Mouse (Mus musculus) neural tube, embryonic 13.5 days (tissue): Measurements from ENCODE around the gene Dbndd1. TPM values are rescaled to one million over a fixed set of nuclear protein-coding genes. Genes with fewer than 3 reads are reported as not detected.
"Not testable (repeated sequence)": the region's sequence is repeated elsewhere in the genome, so short reads cannot be mapped to it uniquely, and the experiment has no call there.

ENCODE experiments used
- ATAC-seq: fragments of 200-750 bp; cut with Nextera tagmentation; 2 replicates; pipeline ENCODE4 v1.8.0; 2017; ENCODE audit warnings: low read depth, mild to moderate bottlenecking, moderate TSS enrichment, moderate library complexity
- H3K27ac ChIP-seq: fragments of 300-500 bp; sonication (generic); replicated peaks from 2 replicates; pipeline ENCODE4 v1.5.1; 2015; ENCODE audit warnings: moderate library complexity, mild to moderate bottlenecking, inconsistent platforms
- H3K27me3 ChIP-seq: fragments of 300-500 bp; sonication (generic); 2 replicates; pipeline ENCODE4 v1.6.1; 2015; ENCODE audit warnings: mild to moderate bottlenecking, inconsistent platforms
- H3K36me3 ChIP-seq: fragments of 300-500 bp; sonication (generic); 2 replicates; pipeline ENCODE4 v1.6.1; 2015; ENCODE audit warnings: mild to moderate bottlenecking, inconsistent platforms
- H3K4me1 ChIP-seq: fragments of 300-500 bp; sonication (generic); replicated peaks from 2 replicates; pipeline ENCODE4 v1.6.1; 2015; ENCODE audit warnings: inconsistent platforms
- H3K4me2 ChIP-seq: fragments of 300-500 bp; sonication (generic); 2 replicates; pipeline ENCODE4 v1.6.1; 2015; ENCODE audit warnings: inconsistent platforms, mild to moderate bottlenecking, moderate library complexity
- H3K4me3 ChIP-seq: fragments of 300-500 bp; sonication (generic); 2 replicates; pipeline ENCODE4 v1.5.1; 2015; ENCODE audit warnings: mild to moderate bottlenecking, inconsistent platforms
- H3K9ac ChIP-seq: fragments of 300-500 bp; sonication (generic); 2 replicates; pipeline ENCODE4 v1.6.1; 2015; ENCODE audit warnings: moderate library complexity, mild to moderate bottlenecking, inconsistent platforms
- H3K9me3 ChIP-seq: fragments of 300-500 bp; sonication (generic); 2 replicates; pipeline ENCODE4 v1.6.1; 2016; ENCODE audit warnings: inconsistent platforms
- WGBS: fragments of 180-500 bp; shearing (Covaris S2); methylation state at CpG from one replicate; pipeline ENCODE4 v1.1.7; 2015; 5-methylcytosine and 5-hydroxymethylcytosine counted together
- polyA plus RNA-seq: library from polyadenylated mRNA; unstranded; fragments of >200 nt; fragmentation: Nextera tagmentation; extraction: Ambion mirVana; gene quantifications from 2 replicates; pipeline ENCODE4 v1.2.1, GENCODE M21; 2015

The Dbndd1 gene
- polyA plus RNA-seq, 1 experiment from 2014 or later = 84.2 TPM

- no peak for ATAC-seq
- Histone ChIP-seq H3K36me3 (peaks cover 95% of the 10 kb centered on the region), H3K9me3 (no peaks in the 10 kb centered on the region), H3K27me3 (no peaks in the 10 kb centered on the region), H3K27ac (no peak overlapping the region), H3K4me1 (no peaks in the 10 kb centered on the region), H3K9ac (no peak overlapping the region), H3K4me3 (no peak overlapping the region), H3K4me2 (no peak overlapping the region)
- WGBS = 92% methylated on average over 15 of the region's 15 CpGs
Observed at GRCm38 (mm10) chr8:123491280-123492075, 23.8 kb downstream of the Dbndd1 start.

- Histone ChIP-seq H3K27me3 (no peaks in the 10 kb centered on the region), H3K4me2 (no peak overlapping the region), H3K36me3 (peaks cover 72% of the 10 kb centered on the region), H3K9ac (no peak overlapping the region), H3K27ac (no peak overlapping the region), H3K9me3 (no peaks in the 10 kb centered on the region), H3K4me1 (peaks cover 12% of the 10 kb centered on the region), H3K4me3 (no peak overlapping the region)
- WGBS = 88% methylated on average over 7 of the region's 7 CpGs
- no peak for ATAC-seq
Observed at GRCm38 (mm10) chr8:123482627-123483026, 32.6 kb downstream of the Dbndd1 start.

GRCm38 (mm10) chr8:123478456-123479218, 36.6 kb downstream of the Dbndd1 start:
- ATAC-seq = no peak

GRCm38 (mm10) chr8:123477737-123478258, 37.5 kb downstream of the Dbndd1 start, which contains the start of gene Afg3l1:
Gene Afg3l1 (plus strand): TSS chr8:123477903.
- H3K27me3 ChIP-seq = no peaks in the 10 kb centered on the region; the same call in 1 of the 2 replicates
- H3K4me3 ChIP-seq = peak within 1 kb of the TSS; percentile 77
- H3K4me2 ChIP-seq = peak within 1 kb of the TSS; percentile 69
- peak within 1 kb of the TSS; percentile 96 for H3K27ac ChIP-seq
- peaks cover 22% of the 10 kb centered on the region for H3K4me1 ChIP-seq
- WGBS = 1% methylated on average over 44 of the region's 58 CpGs
- no peaks in the 10 kb centered on the region for H3K9me3 ChIP-seq
- ATAC-seq = peak; percentile 90
- H3K9ac ChIP-seq = peak within 1 kb of the TSS; percentile 81
- H3K36me3 ChIP-seq = peaks cover 28% of the 10 kb centered on the region

More at GRCm38 (mm10) chr8:123478456-123479218, 36.6 kb downstream of the Dbndd1 start:
- Histone ChIP-seq H3K9me3 (no peaks in the 10 kb centered on the region), H3K4me1 (peaks cover 22% of the 10 kb centered on the region), H3K9ac (peak overlapping the region; percentile 81), H3K4me2 (peak overlapping the region; percentile 69), H3K4me3 (peak overlapping the region; percentile 77), H3K27ac (peak overlapping the region; percentile 96), H3K27me3 (no peaks in the 10 kb centered on the region), H3K36me3 (peaks cover 34% of the 10 kb centered on the region)
- 38% methylated on average over 16 of the region's 16 CpGs for WGBS

GRCm38 (mm10) chr8:123476911-123477736, 38.1 kb downstream of the Dbndd1 start:
- H3K9ac ChIP-seq = peak overlapping the region; percentile 81
- H3K4me1 ChIP-seq = peaks cover 22% of the 10 kb centered on the region

GRCm38 (mm10) chr8:123474549-123474948, 40.7 kb downstream of the Dbndd1 start:
- H3K36me3 ChIP-seq, H3K9ac ChIP-seq, H3K4me3 ChIP-seq, H3K27me3 ChIP-seq, H3K9me3 ChIP-seq, H3K4me2 ChIP-seq, H3K27ac ChIP-seq, ATAC-seq: not testable (repeated sequence)
- 73% methylated on average over 5 of the region's 5 CpGs for WGBS
- H3K4me1 ChIP-seq = peaks cover 22% of the 10 kb centered on the region

More at GRCm38 (mm10) chr8:123476911-123477736, 38.1 kb downstream of the Dbndd1 start:
- H3K27me3 ChIP-seq = no peaks in the 10 kb centered on the region; the same call in 1 of the 2 replicates
- peak; percentile 46; the same call in 1 of the 2 replicates for ATAC-seq
- H3K9me3 ChIP-seq = no peaks in the 10 kb centered on the region
- WGBS = 7% methylated on average over 34 of the region's 34 CpGs
- peaks cover 21% of the 10 kb centered on the region for H3K36me3 ChIP-seq
- peak overlapping the region; percentile 96 for H3K27ac ChIP-seq
- peak overlapping the region; percentile 69 for H3K4me2 ChIP-seq
- peak overlapping the region; percentile 77 for H3K4me3 ChIP-seq

- 71% methylated on average over 6 of the region's 6 CpGs for WGBS
- H3K4me2 ChIP-seq, H3K4me3 ChIP-seq: not testable (repeated sequence)
Observed at GRCm38 (mm10) chr8:123472991-123473390, 42.3 kb downstream of the Dbndd1 start.

GRCm38 (mm10) chr8:123467476-123467875, 47.8 kb downstream of the Dbndd1 start:
- WGBS = 85% methylated on average over 3 of the region's 3 CpGs

More at GRCm38 (mm10) chr8:123472991-123473390, 42.3 kb downstream of the Dbndd1 start:
- not testable (repeated sequence) for ATAC-seq, H3K9me3 ChIP-seq, H3K36me3 ChIP-seq, H3K9ac ChIP-seq, H3K4me1 ChIP-seq, H3K27me3 ChIP-seq, H3K27ac ChIP-seq

GRCm38 (mm10) chr8:123463651-123464050, 51.6 kb downstream of the Dbndd1 start:
- H3K27ac ChIP-seq = no peak overlapping the region
- no peaks in the 10 kb centered on the region for H3K4me1 ChIP-seq
- ATAC-seq = no peak
- no peak overlapping the region for H3K9ac ChIP-seq
- H3K4me2 ChIP-seq = no peak overlapping the region
- peaks cover 57% of the 10 kb centered on the region for H3K36me3 ChIP-seq
- no peak overlapping the region for H3K4me3 ChIP-seq
- WGBS = 85% methylated on average over 4 of the region's 4 CpGs
- H3K27me3 ChIP-seq = no peaks in the 10 kb centered on the region
- H3K9me3 ChIP-seq = no peaks in the 10 kb centered on the region

More at GRCm38 (mm10) chr8:123467476-123467875, 47.8 kb downstream of the Dbndd1 start:
- no peak overlapping the region for H3K27ac ChIP-seq
- no peaks in the 10 kb centered on the region for H3K9me3 ChIP-seq
- no peak overlapping the region for H3K9ac ChIP-seq
- peaks cover 19% of the 10 kb centered on the region for H3K36me3 ChIP-seq
- H3K4me1 ChIP-seq = no peaks in the 10 kb centered on the region
- no peak for ATAC-seq
- H3K4me3 ChIP-seq = no peak overlapping the region
- H3K27me3 ChIP-seq = 0 out of 2 replicates have a peak, but pooled peaks cover 3% of the 10 kb centered on the region
- no peak overlapping the region for H3K4me2 ChIP-seq
